Mouse (Mus musculus): Measurements from ENCODE around the gene Alox12. TPM values are rescaled to one million over a fixed set of nuclear protein-coding genes. Genes with fewer than 3 reads are reported as not detected.

Gene Alox12
- polyA plus RNA-seq, 1 experiment from 2014 or later = 0.61 TPM

GRCm38 (mm10) chr11:70199107-70199506, 56.0 kb downstream of the Alox12 start:
- DNase-seq (ENCODE audit: low spot score) = no peak

- no peak for DNase-seq (ENCODE audit: low spot score)
These were observed 56.8 kb downstream of the Alox12 start for GRCm38 (mm10) chr11:70198332-70198731.

- DNase-seq (ENCODE audit: low spot score) = no peak
These were observed 61.5 kb downstream of the Alox12 start for GRCm38 (mm10) chr11:70193354-70194285.

GRCm38 (mm10) chr11:70192157-70192556, 63.0 kb downstream of the Alox12 start:
- DNase-seq (ENCODE audit: low spot score) = no peak

MicroRNA genes within 50 kb of the gene (microRNA counts, 519-probe panel; counts per million panel counts)
- microRNA mmu-miR-195 = 473 counts per million, percentile 71 among the panel's probes with 10 or more counts
- microRNA mmu-miR-497 = 473 counts per million, percentile 71 among the panel's probes with 10 or more counts

Small RNAs within 50 kb of the gene (microRNA-seq; reads per million reads assigned to microRNA genes)
- gene Mir195a (ENCODE audit: borderline number of aligned reads) = 417 reads per million, percentile 61 among the genes with 10 or more reads in this experiment
- gene Mir497 (ENCODE audit: borderline number of aligned reads) = not detected
- gene Mir497b (ENCODE audit: borderline number of aligned reads) = not detected

Other genes starting within 250 kb of the Alox12 start
- 105 and 107 TPM in 2 replicates for gene Acadvl, start 239.9 kb downstream of the Alox12 start, polyA plus RNA-seq (2015; fragmentation: Nextera tagmentation; extraction: Ambion mirVana)
- gene Dlg4, start 238.4 kb downstream of the Alox12 start, polyA plus RNA-seq (2015; fragmentation: Nextera tagmentation; extraction: Ambion mirVana) = 3.8 and 6.6 TPM in 2 replicates
- gene Asgr1, start 201.3 kb downstream of the Alox12 start, polyA plus RNA-seq (2015; fragmentation: Nextera tagmentation; extraction: Ambion mirVana) = 0.31 and 0.49 TPM in 2 replicates
- gene Asgr2, start 162.7 kb downstream of the Alox12 start, polyA plus RNA-seq (2015; fragmentation: Nextera tagmentation; extraction: Ambion mirVana) = 0.26 and 0.42 TPM in 2 replicates
- gene Mgl2, start 125.0 kb downstream of the Alox12 start, polyA plus RNA-seq (2015; fragmentation: Nextera tagmentation; extraction: Ambion mirVana) = 5.3 and 6.0 TPM in 2 replicates
- gene Clec10a, start 99.2 kb downstream of the Alox12 start, polyA plus RNA-seq (2015; fragmentation: Nextera tagmentation; extraction: Ambion mirVana) = 3.6 and 3.7 TPM in 2 replicates
- 1.2 and 1.9 TPM in 2 replicates for gene Slc16a11, start 42.6 kb downstream of the Alox12 start, polyA plus RNA-seq (2015; fragmentation: Nextera tagmentation; extraction: Ambion mirVana)
- gene Slc16a13, start 34.3 kb downstream of the Alox12 start, polyA plus RNA-seq (2015; fragmentation: Nextera tagmentation; extraction: Ambion mirVana) = 2.3 and 2.4 TPM in 2 replicates
- 1.9 and 2.2 TPM in 2 replicates for gene Bcl6b, start 25.6 kb downstream of the Alox12 start, polyA plus RNA-seq (2015; fragmentation: Nextera tagmentation; extraction: Ambion mirVana)
- gene 0610010K14Rik, start 17.4 kb downstream of the Alox12 start, polyA plus RNA-seq (2015; fragmentation: Nextera tagmentation; extraction: Ambion mirVana) = 174 and 191 TPM in 2 replicates
- gene Gm21988, start 15.5 kb downstream of the Alox12 start, polyA plus RNA-seq (2015; fragmentation: Nextera tagmentation; extraction: Ambion mirVana) = 13.0 and 13.9 TPM in 2 replicates
- 355 and 365 TPM in 2 replicates for gene Rnasek, start 15.5 kb downstream of the Alox12 start, polyA plus RNA-seq (2015; fragmentation: Nextera tagmentation; extraction: Ambion mirVana)
- 30.8 and 37.8 TPM in 2 replicates for gene Alox12e, start 67.3 kb upstream of the Alox12 start, polyA plus RNA-seq (2015; fragmentation: Nextera tagmentation; extraction: Ambion mirVana)
- gene Alox15, start 96.7 kb upstream of the Alox12 start, polyA plus RNA-seq (2015; fragmentation: Nextera tagmentation; extraction: Ambion mirVana) = 5.2 and 5.9 TPM in 2 replicates
- 17.0 and 18.4 TPM in 2 replicates for gene Pelp1, start 154.7 kb upstream of the Alox12 start, polyA plus RNA-seq (2015; fragmentation: Nextera tagmentation; extraction: Ambion mirVana)
- 38.8 and 38.9 TPM in 2 replicates for gene Arrb2, start 177.3 kb upstream of the Alox12 start, polyA plus RNA-seq (2015; fragmentation: Nextera tagmentation; extraction: Ambion mirVana)
- 47.5 and 47.6 TPM in 2 replicates for gene Med11, start 196.6 kb upstream of the Alox12 start, polyA plus RNA-seq (2015; fragmentation: Nextera tagmentation; extraction: Ambion mirVana)
- 4.8 and 5.1 TPM in 2 replicates for gene Zmynd15, start 204.1 kb upstream of the Alox12 start, polyA plus RNA-seq (2015; fragmentation: Nextera tagmentation; extraction: Ambion mirVana)
- 34.2 and 35.1 TPM in 2 replicates for gene Cxcl16, start 204.6 kb upstream of the Alox12 start, polyA plus RNA-seq (2015; fragmentation: Nextera tagmentation; extraction: Ambion mirVana)
- gene Tm4sf5, start 249.9 kb upstream of the Alox12 start, polyA plus RNA-seq (2015; fragmentation: Nextera tagmentation; extraction: Ambion mirVana) = 8.9 and 9.3 TPM in 2 replicates